Mouse (Mus musculus): ENCODE data around the gene Prdm16.

DNA sequence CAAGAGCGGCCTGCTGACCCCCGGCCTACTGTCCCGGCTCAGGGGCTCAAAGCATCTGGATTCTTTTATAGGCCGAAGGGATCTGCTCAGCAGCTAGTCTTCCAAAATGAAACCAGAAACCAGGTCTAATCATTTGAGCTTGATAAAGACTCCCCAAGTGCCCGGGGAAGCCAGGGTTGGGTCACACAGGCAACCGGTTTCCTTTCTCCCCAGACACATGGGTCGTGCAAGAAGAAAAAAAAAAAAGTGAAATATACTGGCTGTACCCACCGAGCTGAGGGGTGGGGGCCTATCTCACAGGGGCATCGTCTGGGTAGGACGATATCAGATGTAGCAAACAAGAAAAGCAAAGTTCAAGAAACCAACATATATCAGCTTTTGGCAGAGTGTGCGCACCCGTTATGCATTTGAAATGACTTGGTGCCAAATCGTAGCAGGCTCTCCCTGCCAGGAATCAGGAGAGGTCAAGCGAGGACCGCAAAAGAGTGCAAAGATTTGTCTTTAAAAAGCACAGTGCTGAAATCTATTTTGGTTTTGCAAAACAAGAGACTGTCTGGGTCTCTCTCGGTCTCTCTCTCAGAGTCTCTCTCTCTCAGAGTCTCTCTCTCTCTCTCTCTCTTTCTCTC is 55.3 kb downstream of the Prdm16 start:
- TF ChIP-seq CTCF (conservative IDR thresholded peaks at IDR 0.05; ENCODE audit: low read length) (no peak), POU5F1 (IDR thresholded peaks at IDR 0.05; ENCODE audit: borderline replicate concordance, low read length) (no peak), NANOG (IDR thresholded peaks at IDR 0.05; ENCODE audit: borderline replicate concordance, low read length) (no peak)

Measured in E14TG2a.4 (cell line).